Mouse (Mus musculus) hindbrain, embryonic 13.5 days (tissue): ENCODE results near the gene Kif2c. TPM values are rescaled to one million over a fixed set of nuclear protein-coding genes. Genes with fewer than 3 reads are reported as not detected.

ENCODE experiments used
- ATAC-seq: fragments of 200-750 bp; cut with Nextera tagmentation; 2 replicates; pipeline ENCODE4 v1.8.0; 2017; ENCODE audit warnings: moderate TSS enrichment; ENCODE audit not compliant: low FRiP score
- H3K27ac ChIP-seq: fragments of 300-500 bp; sonication (generic); 2 replicates; pipeline ENCODE4 v1.5.1; 2015; ENCODE audit warnings: inconsistent platforms, mild to moderate bottlenecking, moderate library complexity
- H3K27me3 ChIP-seq: fragments of 300-500 bp; sonication (generic); 2 replicates; pipeline ENCODE4 v1.6.1; 2015; ENCODE audit warnings: mild to moderate bottlenecking, inconsistent platforms
- H3K36me3 ChIP-seq: fragments of 300-500 bp; sonication (generic); 2 replicates; pipeline ENCODE4 v1.6.1; 2015; ENCODE audit warnings: mild to moderate bottlenecking, inconsistent platforms
- H3K4me1 ChIP-seq: fragments of 300-500 bp; sonication (generic); replicated peaks from 2 replicates; pipeline ENCODE4 v1.6.1; 2015; ENCODE audit warnings: inconsistent platforms
- H3K4me2 ChIP-seq: fragments of 300-500 bp; sonication (generic); 2 replicates; pipeline ENCODE4 v1.6.1; 2015; ENCODE audit warnings: inconsistent platforms, mild to moderate bottlenecking, moderate library complexity
- H3K4me3 ChIP-seq: fragments of 300-500 bp; sonication (generic); 2 replicates; pipeline ENCODE4 v1.5.1; 2015; ENCODE audit warnings: mild to moderate bottlenecking, inconsistent platforms
- H3K9ac ChIP-seq: fragments of 300-500 bp; sonication (generic); 2 replicates; pipeline ENCODE4 v1.6.1; 2015; ENCODE audit warnings: mild to moderate bottlenecking, inconsistent platforms
- H3K9me3 ChIP-seq: fragments of 300-500 bp; sonication (generic); 2 replicates; pipeline ENCODE4 v1.6.1; 2016; ENCODE audit warnings: inconsistent platforms
- WGBS: fragments of 180-500 bp; shearing (Covaris S2); methylation state at CpG from one replicate; pipeline ENCODE4 v1.1.7; 2015; 5-methylcytosine and 5-hydroxymethylcytosine counted together
- polyA plus RNA-seq: library from polyadenylated mRNA; unstranded; fragments of >200 nt; fragmentation: Nextera tagmentation; extraction: Ambion mirVana; gene quantifications from 2 replicates; pipeline ENCODE4 v1.2.1, GENCODE M21; 2015

Kif2c gene
- polyA plus RNA-seq, 1 experiment from 2014 or later = 14.6 TPM

- no peak overlapping the region for H3K4me2 ChIP-seq
- no peaks in the 10 kb centered on the region for H3K4me1 ChIP-seq
- WGBS = 70% methylated on average over 4 of the region's 4 CpGs
- H3K9me3 ChIP-seq = no peaks in the 10 kb centered on the region
- H3K27ac ChIP-seq = no peak overlapping the region
- peaks cover 11% of the 10 kb centered on the region for H3K36me3 ChIP-seq
- no peak overlapping the region for H3K4me3 ChIP-seq
- ATAC-seq = no peak
- H3K27me3 ChIP-seq = no peaks in the 10 kb centered on the region
- H3K9ac ChIP-seq = no peak overlapping the region
Measured at GRCm38 (mm10) chr4:117161183-117161582, 21.3 kb downstream of the Kif2c start.

- H3K9me3 ChIP-seq = no peaks in the 10 kb centered on the region
- no peak overlapping the region for H3K4me3 ChIP-seq
- peaks cover 6% of the 10 kb centered on the region for H3K4me1 ChIP-seq
- H3K27ac ChIP-seq = no peak overlapping the region
- H3K4me2 ChIP-seq = no peak overlapping the region
- no peak overlapping the region for H3K9ac ChIP-seq
- H3K36me3 ChIP-seq = peaks cover 6% of the 10 kb centered on the region; the same call in 1 of the 2 replicates
- no peaks in the 10 kb centered on the region for H3K27me3 ChIP-seq
- WGBS = 84% methylated on average over 10 of the region's 10 CpGs
- no peak for ATAC-seq
Measured at GRCm38 (mm10) chr4:117159666-117160065, 22.8 kb downstream of the Kif2c start.

- 31% methylated on average over 6 of the region's 6 CpGs for WGBS
- no peaks in the 10 kb centered on the region for H3K27me3 ChIP-seq
- peaks cover 37% of the 10 kb centered on the region for H3K36me3 ChIP-seq
- H3K9me3 ChIP-seq = no peaks in the 10 kb centered on the region
- H3K27ac ChIP-seq = peak overlapping the region; percentile 96
- peak overlapping the region; percentile 97 for H3K4me2 ChIP-seq
- no peak for ATAC-seq
- peak overlapping the region; percentile 92 for H3K4me3 ChIP-seq
- H3K9ac ChIP-seq = peak overlapping the region; percentile 99; the same call in 1 of the 2 replicates
- peaks cover 27% of the 10 kb centered on the region for H3K4me1 ChIP-seq
Measured at GRCm38 (mm10) chr4:117156372-117156771, 26.1 kb downstream of the Kif2c start.

- under 1% methylated on average over 52 of the region's 52 CpGs for WGBS
- ATAC-seq = peak; percentile 94
- peak within 1 kb of the TSS; percentile 97 for H3K4me2 ChIP-seq
Measured at GRCm38 (mm10) chr4:117155792-117156355, 26.6 kb downstream of the Kif2c start, which contains the start of gene Rps8. Gene Rps8, minus strand, starts transcription at chr4:117156243.

GRCm38 (mm10) chr4:117155020-117155791, 27.2 kb downstream of the Kif2c start:
- peak; percentile 36 for ATAC-seq
- Histone ChIP-seq H3K9ac (peak overlapping the region; percentile 99), H3K9me3 (no peaks in the 10 kb centered on the region), H3K4me2 (peak overlapping the region; percentile 97), H3K4me1 (peaks cover 27% of the 10 kb centered on the region), H3K27me3 (no peaks in the 10 kb centered on the region), H3K36me3 (peaks cover 49% of the 10 kb centered on the region), H3K4me3 (peak overlapping the region; percentile 92), H3K27ac (peak overlapping the region; percentile 96)
- 2% methylated on average over 44 of the region's 44 CpGs for WGBS

More at GRCm38 (mm10) chr4:117155792-117156355, 26.6 kb downstream of the Kif2c start, which contains the start of gene Rps8:
- Histone ChIP-seq H3K9ac (peak within 1 kb of the TSS; percentile 99), H3K27me3 (no peaks in the 10 kb centered on the region), H3K4me3 (peak within 1 kb of the TSS; percentile 92), H3K4me1 (peaks cover 27% of the 10 kb centered on the region), H3K27ac (peak within 1 kb of the TSS; percentile 96), H3K36me3 (peaks cover 42% of the 10 kb centered on the region), H3K9me3 (no peaks in the 10 kb centered on the region)

- H3K9ac ChIP-seq = 0 out of 2 replicates have a peak overlapping the region, but pooled peaks have one; percentile 24
- H3K36me3 ChIP-seq = peaks cover 57% of the 10 kb centered on the region
- 86% methylated on average over 5 of the region's 5 CpGs for WGBS
- no peak overlapping the region for H3K4me2 ChIP-seq
- H3K9me3 ChIP-seq = no peaks in the 10 kb centered on the region
- no peak for ATAC-seq
- H3K27ac ChIP-seq = no peak overlapping the region
- no peaks in the 10 kb centered on the region for H3K27me3 ChIP-seq
- H3K4me3 ChIP-seq = no peak overlapping the region
- H3K4me1 ChIP-seq = peaks cover 27% of the 10 kb centered on the region
Measured at GRCm38 (mm10) chr4:117152714-117153113, 29.7 kb downstream of the Kif2c start.

- no peaks in the 10 kb centered on the region for H3K9me3 ChIP-seq
- no peaks in the 10 kb centered on the region for H3K27me3 ChIP-seq
- no peak overlapping the region for H3K27ac ChIP-seq
- WGBS = 79% methylated on average over 1 of the region's 1 CpGs
- H3K9ac ChIP-seq = no peak overlapping the region
- H3K4me1 ChIP-seq = peaks cover 27% of the 10 kb centered on the region
- ATAC-seq = no peak
- no peak overlapping the region for H3K4me3 ChIP-seq
- H3K4me2 ChIP-seq = no peak overlapping the region
- peaks cover 57% of the 10 kb centered on the region for H3K36me3 ChIP-seq
Measured at GRCm38 (mm10) chr4:117151416-117151815, 31.0 kb downstream of the Kif2c start.

- Histone ChIP-seq H3K27ac (no peak overlapping the region), H3K9me3 (no peaks in the 10 kb centered on the region), H3K4me1 (peaks cover 27% of the 10 kb centered on the region), H3K27me3 (0 out of 2 replicates have a peak, but pooled peaks cover 1% of the 10 kb centered on the region), H3K36me3 (peaks cover 57% of the 10 kb centered on the region), H3K9ac (no peak overlapping the region), H3K4me3 (no peak overlapping the region), H3K4me2 (no peak overlapping the region)
- ATAC-seq = no peak
- 86% methylated on average over 6 of the region's 6 CpGs for WGBS
Measured at GRCm38 (mm10) chr4:117150212-117150733, 32.2 kb downstream of the Kif2c start.

- H3K36me3 ChIP-seq = peaks cover 56% of the 10 kb centered on the region
- no peak overlapping the region for H3K9ac ChIP-seq
- no peaks in the 10 kb centered on the region for H3K9me3 ChIP-seq
- peaks cover 20% of the 10 kb centered on the region for H3K4me1 ChIP-seq
- H3K27me3 ChIP-seq = 0 out of 2 replicates have a peak, but pooled peaks cover 3% of the 10 kb centered on the region
- 0 out of 2 replicates have a peak overlapping the region, but pooled peaks have one; percentile 5 for H3K27ac ChIP-seq
- no peak for ATAC-seq
- WGBS = 72% methylated on average over 6 of the region's 6 CpGs
- no peak overlapping the region for H3K4me2 ChIP-seq
- no peak overlapping the region for H3K4me3 ChIP-seq
Measured at GRCm38 (mm10) chr4:117149291-117150211, 32.9 kb downstream of the Kif2c start.

GRCm38 (mm10) chr4:117148815-117149214, 33.6 kb downstream of the Kif2c start:
- no peak overlapping the region for H3K9ac ChIP-seq
- no peak for ATAC-seq
- H3K4me3 ChIP-seq = no peak overlapping the region
- H3K27ac ChIP-seq = 0 out of 2 replicates have a peak overlapping the region, but pooled peaks have one; percentile 5
- H3K4me1 ChIP-seq = peaks cover 13% of the 10 kb centered on the region
- H3K36me3 ChIP-seq = peaks cover 48% of the 10 kb centered on the region
- no peaks in the 10 kb centered on the region for H3K9me3 ChIP-seq
- no peak overlapping the region for H3K4me2 ChIP-seq
- WGBS = 62% methylated on average over 24 of the region's 24 CpGs
- peaks cover 8% of the 10 kb centered on the region; the same call in 1 of the 2 replicates for H3K27me3 ChIP-seq

- no peak for ATAC-seq
- Histone ChIP-seq H3K9ac (0 out of 2 replicates have a peak overlapping the region, but pooled peaks have one; percentile 15), H3K27me3 (peaks cover 9% of the 10 kb centered on the region; the same call in 1 of the 2 replicates), H3K4me1 (peaks cover 7% of the 10 kb centered on the region), H3K36me3 (peaks cover 42% of the 10 kb centered on the region), H3K27ac (no peak overlapping the region), H3K4me3 (no peak overlapping the region), H3K4me2 (no peak overlapping the region), H3K9me3 (no peaks in the 10 kb centered on the region)
- 88% methylated on average over 18 of the region's 18 CpGs for WGBS
Measured at GRCm38 (mm10) chr4:117148047-117148713, 34.3 kb downstream of the Kif2c start.
